Mouse (Mus musculus): ENCODE measurements at regions not wholly inside any gene's neighbourhood (a gene's known extent, or its start where the extent isn't known, plus 50 kb on each side); places are given as distances from the start of the nearest gene placed in this dataset.

DNA sequence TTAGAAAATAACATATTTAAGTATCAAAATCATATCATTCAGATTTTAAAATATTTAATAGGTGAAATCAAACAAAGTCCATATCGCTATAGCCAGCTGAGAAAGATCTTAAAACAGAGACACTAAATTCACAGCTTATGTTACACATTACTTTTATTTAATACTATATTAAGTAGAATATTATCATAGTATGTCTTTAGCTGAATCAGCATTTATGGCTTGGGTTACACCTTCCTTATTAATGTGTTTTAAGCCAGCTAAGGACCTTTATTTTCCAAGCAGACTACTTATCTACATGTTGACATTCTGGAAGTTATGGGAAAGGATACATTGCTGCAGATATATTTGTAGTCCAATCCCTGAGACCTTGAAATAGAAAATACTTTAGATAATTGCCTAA lies 684.9 kb upstream of the Adgrl4 start:
- Histone ChIP-seq H3K27ac (no peak overlapping the region), H3K4me3 (no peak overlapping the region)
- no peak for DNase-seq (ENCODE audit: low spot score in 2 of 2)
- TF ChIP-seq CTCF (conservative IDR thresholded peaks at IDR 0.05): no peak

- no peak overlapping the region for H3K4me3 ChIP-seq
- no peak for DNase-seq (ENCODE audit: low spot score in 2 of 2)
- TF ChIP-seq CTCF (conservative IDR thresholded peaks at IDR 0.05): no peak
- no peak overlapping the region for H3K27ac ChIP-seq
These were observed 677.8 kb upstream of the Adgrl4 start for GRCm38 (mm10) chr3:150759854-150760253.

GRCm38 (mm10) chr3:150784576-150784975 lies 653.1 kb upstream of the Adgrl4 start:
- H3K4me3 ChIP-seq: no peak overlapping the region
- no peak overlapping the region for H3K27ac ChIP-seq
- no peak for TF ChIP-seq CTCF (conservative IDR thresholded peaks at IDR 0.05)
- no peak for DNase-seq (ENCODE audit: low spot score in 2 of 2)

DNA sequence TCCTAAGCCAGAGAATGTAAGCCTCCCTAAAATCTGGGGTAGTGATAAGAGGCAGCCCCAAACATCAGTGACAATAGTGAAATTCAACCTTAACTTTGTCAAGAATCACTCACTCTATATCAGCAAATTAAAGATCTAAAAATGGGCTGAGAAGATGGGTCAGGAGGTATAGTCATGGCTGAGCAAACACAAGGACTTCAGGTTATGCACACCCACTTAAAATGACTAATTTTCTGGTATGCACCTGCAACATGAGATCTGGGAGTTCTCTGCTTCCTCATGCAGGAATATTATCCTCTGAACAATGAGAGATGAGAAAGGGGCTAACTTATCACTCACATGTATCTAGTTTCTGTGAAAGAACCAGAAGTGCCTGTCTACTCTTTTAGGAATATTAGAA lies 619.9 kb upstream of the Adgrl4 start:
- no peak overlapping the region for H3K27ac ChIP-seq
- no peak for DNase-seq (ENCODE audit: low spot score in 2 of 2)
- H3K4me3 ChIP-seq: no peak overlapping the region
- TF ChIP-seq CTCF (conservative IDR thresholded peaks at IDR 0.05): no peak

DNA sequence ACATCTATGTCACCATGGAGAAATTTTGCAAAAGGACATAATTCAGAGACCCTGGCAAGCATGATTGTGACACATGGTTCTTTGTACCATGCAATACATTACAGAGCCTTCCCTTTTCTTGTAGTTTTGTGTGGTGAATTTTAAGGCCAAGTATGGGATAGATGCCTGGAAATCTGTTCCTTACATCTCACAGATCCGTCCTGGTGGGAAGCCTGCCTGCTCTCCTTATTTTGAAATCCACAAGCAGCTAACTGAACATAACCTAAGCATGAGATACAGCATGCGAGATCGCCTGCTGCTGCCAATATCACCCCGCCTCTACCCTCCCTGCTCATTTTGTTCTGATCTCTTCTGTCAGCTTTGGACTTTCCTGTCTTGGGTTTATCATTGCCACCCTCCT lies 618.3 kb upstream of the Adgrl4 start:
- TF ChIP-seq CTCF (conservative IDR thresholded peaks at IDR 0.05): no peak
- Histone ChIP-seq H3K4me3 (no peak overlapping the region), H3K27ac (peak overlapping the region; percentile 77)
- DNase-seq (ENCODE audit: low spot score in 2 of 2): peak; percentile 22 to 33

GRCm38 (mm10) chr3:150820039-150820438 lies 617.6 kb upstream of the Adgrl4 start:
- Histone ChIP-seq H3K27ac (peak overlapping the region; percentile 77), H3K4me3 (no peak overlapping the region)
- TF ChIP-seq CTCF (conservative IDR thresholded peaks at IDR 0.05): no peak
- DNase-seq (ENCODE audit: low spot score in 2 of 2): peak; percentile 62 to 70

DNA sequence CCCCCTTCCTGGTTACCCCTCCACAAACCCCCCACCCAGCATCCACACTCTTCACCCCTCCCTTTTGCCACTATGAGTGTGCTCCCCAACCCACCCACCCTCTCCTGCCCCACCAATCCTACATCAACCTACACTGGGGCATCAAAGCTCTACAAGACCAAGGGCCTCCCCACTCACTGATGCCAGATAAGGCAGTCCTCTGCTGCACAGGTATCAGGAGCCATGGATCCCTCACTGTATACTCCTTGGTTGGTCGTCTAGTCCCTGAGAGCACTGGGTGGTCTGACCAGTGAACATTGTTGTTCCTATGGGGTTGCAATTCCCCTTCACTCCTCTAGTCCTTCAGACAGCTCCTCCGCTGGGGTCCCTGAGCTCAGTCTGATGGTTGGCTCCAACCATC lies 591.7 kb upstream of the Adgrl4 start:
- DNase-seq (ENCODE audit: low spot score in 2 of 2): no peak
- no peak overlapping the region for H3K27ac ChIP-seq
- no peak for TF ChIP-seq CTCF (conservative IDR thresholded peaks at IDR 0.05)
- H3K4me3 ChIP-seq: no peak overlapping the region

- H3K27ac ChIP-seq: no peak overlapping the region
- no peak for DNase-seq (ENCODE audit: low spot score in 2 of 2)
- H3K4me3 ChIP-seq: no peak overlapping the region
- TF ChIP-seq CTCF (conservative IDR thresholded peaks at IDR 0.05): no peak
These were observed 585.6 kb upstream of the Adgrl4 start for GRCm38 (mm10) chr3:150852107-150852506.

- Histone ChIP-seq H3K27ac (no peak overlapping the region), H3K4me3 (no peak overlapping the region)
- TF ChIP-seq CTCF (conservative IDR thresholded peaks at IDR 0.05): no peak
- no peak for DNase-seq (ENCODE audit: low spot score in 2 of 2)
These were observed 541.0 kb upstream of the Adgrl4 start for GRCm38 (mm10) chr3:150896668-150897067.

GRCm38 (mm10) chr3:150910091-150910490 lies 527.6 kb upstream of the Adgrl4 start:
- DNase-seq (ENCODE audit: low spot score in 2 of 2): no peak
- Histone ChIP-seq H3K27ac (no peak overlapping the region), H3K4me3 (no peak overlapping the region)
- no peak for TF ChIP-seq CTCF (conservative IDR thresholded peaks at IDR 0.05)

GRCm38 (mm10) chr3:150954897-150955296 lies 482.8 kb upstream of the Adgrl4 start:
- Histone ChIP-seq H3K27ac (no peak overlapping the region), H3K4me3 (no peak overlapping the region)
- no peak for TF ChIP-seq CTCF (conservative IDR thresholded peaks at IDR 0.05)
- DNase-seq (ENCODE audit: low spot score in 2 of 2): no peak

- no peak for DNase-seq (ENCODE audit: low spot score in 2 of 2)
- no peak for TF ChIP-seq CTCF (conservative IDR thresholded peaks at IDR 0.05)
- no peak overlapping the region for H3K4me3 ChIP-seq
- H3K27ac ChIP-seq: no peak overlapping the region
These were observed 438.0 kb upstream of the Adgrl4 start for GRCm38 (mm10) chr3:150999652-151000051.

DNA sequence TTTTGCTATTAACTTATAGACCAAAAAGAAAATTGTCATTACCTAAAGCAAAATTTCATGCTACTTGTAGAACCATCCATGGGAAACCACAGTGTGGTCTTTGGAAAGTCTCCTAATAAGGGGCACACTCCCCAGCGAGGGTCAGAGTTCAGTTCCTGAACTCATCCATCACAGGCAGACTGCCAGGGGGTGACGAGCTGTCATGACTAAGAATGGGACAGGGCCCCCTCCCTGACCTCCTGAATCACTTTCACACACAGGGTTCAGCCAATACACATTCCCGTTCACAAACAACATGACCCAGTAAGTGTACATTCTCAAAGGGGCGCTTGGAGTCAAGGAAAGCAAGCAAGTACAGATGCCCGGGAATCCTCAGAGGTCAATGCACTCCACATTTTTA lies 437.5 kb upstream of the Adgrl4 start:
- TF ChIP-seq CTCF (conservative IDR thresholded peaks at IDR 0.05): no peak
- no peak for DNase-seq (ENCODE audit: low spot score in 2 of 2)
- Histone ChIP-seq H3K4me3 (no peak overlapping the region), H3K27ac (no peak overlapping the region)

DNA sequence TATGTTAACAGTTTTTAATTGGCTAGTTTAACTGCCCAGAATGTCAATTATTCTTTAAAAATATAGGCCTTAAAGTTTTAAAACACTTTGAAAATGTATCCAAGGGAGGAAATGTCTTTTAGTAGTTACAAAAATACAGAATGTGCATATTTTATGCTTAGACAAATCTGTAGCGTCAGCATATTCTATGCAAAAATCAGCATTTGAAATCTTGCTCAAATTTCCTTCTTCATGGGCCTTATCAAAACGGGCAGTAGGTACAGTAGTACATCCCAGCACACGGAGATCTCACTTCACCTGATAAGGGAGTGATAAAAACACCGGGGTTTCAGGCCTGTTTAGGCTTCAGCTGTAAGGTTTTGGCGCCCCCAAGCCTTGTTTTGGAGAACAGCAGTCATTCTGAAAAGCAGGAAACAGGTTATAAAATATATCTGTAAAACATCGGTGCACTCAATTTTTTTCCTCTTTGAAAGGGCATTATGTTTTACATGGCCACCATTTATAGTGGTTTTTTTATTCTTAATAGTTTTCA lies 435.7 kb upstream of the Adgrl4 start:
- no peak overlapping the region for H3K4me3 ChIP-seq
- no peak overlapping the region for H3K27ac ChIP-seq
- peak; percentile 96 for TF ChIP-seq CTCF (conservative IDR thresholded peaks at IDR 0.05)
- peak; percentile 22 to 58 for DNase-seq (ENCODE audit: low spot score in 2 of 2)

GRCm38 (mm10) chr3:151003524-151003923 lies 434.2 kb upstream of the Adgrl4 start:
- peak in 1 of 2 experiments; percentile 6 for DNase-seq (ENCODE audit: low spot score in 2 of 2)
- Histone ChIP-seq H3K4me3 (no peak overlapping the region), H3K27ac (no peak overlapping the region)
- no peak for TF ChIP-seq CTCF (conservative IDR thresholded peaks at IDR 0.05)

Data from layer of hippocampus, adult 2 months (tissue).